Mouse (Mus musculus): ENCODE measurements around the gene Rxfp1. TPM values are rescaled to one million over a fixed set of nuclear protein-coding genes. Genes with fewer than 3 reads are reported as not detected.
A peak's percentile ranks its signal among the peaks of the same experiment; 100 is the strongest.

Gene Rxfp1
- total and polyA plus RNA-seq, 2 experiments from 2014 or later, result 0.58 to 1.8 TPM

DNA sequence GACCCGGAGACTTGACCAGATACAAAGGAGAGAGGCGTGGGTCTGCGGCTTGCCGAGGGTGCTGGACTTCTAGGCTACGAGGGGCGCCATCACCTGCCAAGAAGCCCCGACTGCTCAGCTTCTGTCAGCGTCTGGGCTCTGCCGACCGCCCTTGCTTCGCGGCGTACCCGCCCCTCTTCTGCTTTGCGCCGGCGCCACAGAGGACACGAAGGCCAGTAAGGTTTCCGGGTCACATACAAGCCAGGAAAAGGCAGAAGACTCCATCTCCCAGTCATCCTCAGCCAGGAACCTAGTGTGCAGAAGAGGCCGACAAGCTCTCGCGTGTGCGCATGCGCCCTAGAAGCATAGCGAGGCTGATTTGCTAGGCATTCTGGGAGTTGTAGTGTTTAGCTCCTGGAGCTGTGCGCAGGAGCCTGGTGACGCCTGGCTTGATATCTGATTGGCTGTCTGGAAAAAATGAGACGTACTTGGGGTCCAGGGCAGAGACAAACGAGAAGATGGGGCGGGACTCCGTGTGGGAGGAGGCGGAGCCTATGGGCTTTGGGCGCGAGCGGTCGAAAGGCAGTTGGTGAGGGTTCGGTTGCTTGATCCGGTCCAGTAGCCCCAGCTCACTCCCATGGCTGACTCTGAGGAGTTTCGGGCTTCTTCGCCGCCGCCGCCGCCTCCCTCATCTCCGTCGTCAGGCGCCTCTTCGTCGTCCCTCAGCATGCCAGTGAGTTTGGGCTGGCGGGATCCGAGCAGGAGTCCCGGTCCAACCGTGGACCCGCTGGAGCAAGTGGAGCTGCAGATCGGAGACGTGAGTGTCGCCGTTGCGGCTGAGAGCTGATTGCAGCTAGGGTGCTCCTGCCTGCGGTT is 108.9 kb downstream of the Rxfp1 start, which contains the start of gene 4930579G24Rik:
4930579G24Rik (plus strand) TSS at position 519 of the 855 bp plus-strand sequence.
- Histone ChIP-seq H3K27ac (ENCODE audit: low read depth, low read length) (peak within 1 kb of the TSS; percentile 76), H3K27me3 (ENCODE audit: insufficient read depth, low read length) (no peaks in the 10 kb centered on the region), H3K9ac (peak within 1 kb of the TSS; percentile 60), H3K4me1 (ENCODE audit: insufficient read depth) (0 out of 2 replicates have a peak, but pooled peaks cover 5% of the 10 kb centered on the region), H3K4me3 (ENCODE audit: low read depth, low read length) (peak within 1 kb of the TSS; percentile 75), H3K9me3 (ENCODE audit: low read length) (no peaks in the 10 kb centered on the region), H3K36me3 (ENCODE audit: insufficient read depth) (0 out of 2 replicates have a peak, but pooled peaks cover 7% of the 10 kb centered on the region), H3K4me2 (ENCODE audit: low read depth) (peak within 1 kb of the TSS; percentile 83)
- DNase-seq (peak; percentile 99), ATAC-seq (peak; percentile 98)
- peak; percentile 1; the same call in 1 of the 2 replicates for TF ChIP-seq CTCF (IDR thresholded peaks at IDR 0.05; ENCODE audit: low read depth)
- WGBS, result under 1% methylated on average over 60 of the region's 60 CpGs

DNA sequence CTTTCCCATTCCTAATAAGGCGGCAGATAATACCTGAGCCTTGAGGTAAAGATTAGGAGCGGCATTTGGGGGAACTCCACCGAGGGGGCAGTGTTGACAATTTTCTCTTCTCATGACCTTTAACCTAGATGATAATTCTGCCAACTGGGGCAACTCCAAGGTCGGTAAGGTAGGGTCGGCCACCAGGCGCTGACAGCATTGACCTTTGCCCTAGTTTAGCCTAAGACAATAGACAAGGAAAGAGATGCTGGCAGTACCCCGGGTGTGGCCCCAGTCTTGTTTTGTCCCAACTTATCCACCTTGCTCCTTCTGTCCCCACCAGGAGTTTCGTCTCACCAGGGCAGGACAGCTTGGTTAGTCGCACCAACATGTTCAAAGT is 109.5 kb downstream of the Rxfp1 start:
- H3K4me3 ChIP-seq (ENCODE audit: low read depth, low read length), result peak overlapping the region; percentile 75
- H3K4me2 ChIP-seq (ENCODE audit: low read depth), result peak overlapping the region; percentile 83
- H3K9me3 ChIP-seq (ENCODE audit: low read length), result no peaks in the 10 kb centered on the region
- WGBS, result under 1% methylated on average over 9 of the region's 9 CpGs
- 0 out of 2 replicates have a peak, but pooled peaks cover 7% of the 10 kb centered on the region for H3K36me3 ChIP-seq (ENCODE audit: insufficient read depth)
- peak overlapping the region; percentile 47; the same call in 1 of the 2 replicates for H3K27ac ChIP-seq (ENCODE audit: low read depth, low read length)
- TF ChIP-seq CTCF (IDR thresholded peaks at IDR 0.05; ENCODE audit: low read depth), result 0 out of 2 replicates have a peak, but pooled peaks have one; percentile 3
- no peaks in the 10 kb centered on the region for H3K27me3 ChIP-seq (ENCODE audit: insufficient read depth, low read length)
- ATAC-seq (no peak), DNase-seq (no peak)
- 0 out of 2 replicates have a peak, but pooled peaks cover 5% of the 10 kb centered on the region for H3K4me1 ChIP-seq (ENCODE audit: insufficient read depth)
- peak overlapping the region; percentile 57 for H3K9ac ChIP-seq

DNA sequence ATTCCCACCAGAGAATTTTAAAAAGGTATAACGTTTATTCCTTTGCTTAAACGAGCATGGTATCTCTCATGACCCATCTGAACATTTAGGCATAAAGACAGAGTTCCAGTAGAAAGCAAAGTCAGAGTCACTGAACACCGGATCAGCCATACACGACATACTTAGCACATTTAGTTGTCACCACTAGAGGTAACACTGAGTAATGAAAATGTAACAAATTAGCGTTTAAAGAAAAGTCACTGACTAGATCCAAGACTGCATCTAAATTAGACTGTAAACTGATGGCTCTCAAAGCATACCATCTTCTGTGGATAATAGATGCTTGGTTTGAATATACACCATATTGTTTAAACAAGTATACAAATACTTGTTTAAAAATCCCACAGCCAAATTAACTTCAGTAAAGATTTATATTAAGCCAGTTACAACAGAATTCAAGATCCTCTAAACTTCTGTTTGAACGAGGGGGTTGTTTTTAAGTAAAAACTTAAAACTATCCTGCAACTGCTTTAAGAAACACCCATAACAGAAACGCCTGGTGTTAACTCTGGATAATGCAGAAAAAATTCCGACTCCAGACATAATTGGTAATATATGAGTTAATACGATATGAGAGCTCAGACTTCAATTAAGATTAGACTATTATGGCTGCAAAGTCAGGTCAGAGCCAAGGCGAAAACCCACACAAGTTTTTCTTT is 110.0 kb downstream of the Rxfp1 start:
- no peak for ATAC-seq
- Histone ChIP-seq H3K9me3 (ENCODE audit: low read length) (no peaks in the 10 kb centered on the region), H3K9ac (peak overlapping the region; percentile 57), H3K27ac (ENCODE audit: low read depth, low read length) (no peak overlapping the region), H3K27me3 (ENCODE audit: insufficient read depth, low read length) (no peaks in the 10 kb centered on the region), H3K4me2 (ENCODE audit: low read depth) (peak overlapping the region; percentile 83), H3K36me3 (ENCODE audit: insufficient read depth) (0 out of 2 replicates have a peak, but pooled peaks cover 9% of the 10 kb centered on the region), H3K4me3 (ENCODE audit: low read depth, low read length) (peak overlapping the region; percentile 75), H3K4me1 (ENCODE audit: insufficient read depth) (0 out of 2 replicates have a peak, but pooled peaks cover 5% of the 10 kb centered on the region)
- 21% methylated on average over 10 of the region's 10 CpGs for WGBS
- DNase-seq, result peak; percentile 14
- peak; percentile 65 for TF ChIP-seq CTCF (IDR thresholded peaks at IDR 0.05; ENCODE audit: low read depth)

DNA sequence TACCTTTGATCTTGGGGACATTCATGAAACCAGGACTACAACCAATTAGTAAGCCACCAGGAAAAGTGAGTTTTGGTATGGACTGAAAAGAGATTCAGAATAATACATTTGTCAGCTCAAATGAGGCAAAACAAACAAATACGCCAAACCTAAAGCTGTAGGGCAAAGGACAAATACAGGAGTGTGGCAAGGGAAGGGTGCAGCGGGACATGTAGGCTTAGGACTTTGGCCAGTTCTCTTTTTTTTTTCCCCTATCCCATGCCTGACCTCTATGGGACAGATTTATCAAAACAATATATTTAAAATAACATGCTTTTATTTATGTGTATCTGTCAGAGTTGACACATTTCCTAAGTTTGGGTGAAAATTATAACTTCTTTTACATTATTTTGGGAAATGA is 127.8 kb downstream of the Rxfp1 start:
- Histone ChIP-seq H3K4me1 (ENCODE audit: insufficient read depth) (no peaks in the 10 kb centered on the region), H3K4me2 (ENCODE audit: low read depth) (no peak overlapping the region), H3K9me3 (ENCODE audit: low read length) (no peaks in the 10 kb centered on the region), H3K9ac (no peak overlapping the region), H3K36me3 (ENCODE audit: insufficient read depth) (peaks cover 45% of the 10 kb centered on the region), H3K27ac (ENCODE audit: low read depth, low read length) (no peak overlapping the region), H3K27me3 (ENCODE audit: insufficient read depth, low read length) (no peaks in the 10 kb centered on the region), H3K4me3 (ENCODE audit: low read depth, low read length) (no peak overlapping the region)
- DNase-seq, result no peak
- no peak for TF ChIP-seq CTCF (IDR thresholded peaks at IDR 0.05; ENCODE audit: low read depth)
- 91% methylated on average over 2 of the region's 2 CpGs for WGBS
- no peak for ATAC-seq

DNA sequence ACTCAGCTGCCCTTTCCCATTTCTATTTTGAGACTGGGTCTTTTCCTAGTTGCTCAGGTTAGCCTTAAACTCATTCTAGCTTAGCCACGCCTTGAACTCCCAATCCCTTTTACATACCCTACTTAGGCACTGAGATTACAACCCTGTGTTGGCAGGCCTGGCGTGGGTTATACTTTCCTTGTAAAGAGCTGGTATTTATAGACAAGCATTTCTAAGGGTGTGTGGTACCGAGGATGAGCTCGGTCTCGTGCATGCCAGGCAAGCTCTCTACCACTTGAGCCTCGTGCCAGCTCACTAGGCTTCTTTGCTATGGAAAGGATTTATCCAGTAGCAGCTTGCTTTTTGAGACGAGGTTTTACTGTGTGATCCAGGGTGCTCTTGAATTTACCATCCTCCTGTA is 142.2 kb downstream of the Rxfp1 start:
- DNase-seq, result no peak
- H3K27me3 ChIP-seq (ENCODE audit: insufficient read depth, low read length), result no peaks in the 10 kb centered on the region
- TF ChIP-seq CTCF (IDR thresholded peaks at IDR 0.05; ENCODE audit: low read depth), result no peak
- no peak overlapping the region for H3K9ac ChIP-seq
- 0 out of 2 replicates have a peak, but pooled peaks cover 3% of the 10 kb centered on the region for H3K4me1 ChIP-seq (ENCODE audit: insufficient read depth)
- no peaks in the 10 kb centered on the region for H3K9me3 ChIP-seq (ENCODE audit: low read length)
- WGBS, result 91% methylated on average over 7 of the region's 7 CpGs
- H3K4me3 ChIP-seq (ENCODE audit: low read depth, low read length), result no peak overlapping the region
- no peak for ATAC-seq
- no peak overlapping the region for H3K4me2 ChIP-seq (ENCODE audit: low read depth)
- peaks cover 48% of the 10 kb centered on the region for H3K36me3 ChIP-seq (ENCODE audit: insufficient read depth)
- no peak overlapping the region for H3K27ac ChIP-seq (ENCODE audit: low read depth, low read length)

DNA sequence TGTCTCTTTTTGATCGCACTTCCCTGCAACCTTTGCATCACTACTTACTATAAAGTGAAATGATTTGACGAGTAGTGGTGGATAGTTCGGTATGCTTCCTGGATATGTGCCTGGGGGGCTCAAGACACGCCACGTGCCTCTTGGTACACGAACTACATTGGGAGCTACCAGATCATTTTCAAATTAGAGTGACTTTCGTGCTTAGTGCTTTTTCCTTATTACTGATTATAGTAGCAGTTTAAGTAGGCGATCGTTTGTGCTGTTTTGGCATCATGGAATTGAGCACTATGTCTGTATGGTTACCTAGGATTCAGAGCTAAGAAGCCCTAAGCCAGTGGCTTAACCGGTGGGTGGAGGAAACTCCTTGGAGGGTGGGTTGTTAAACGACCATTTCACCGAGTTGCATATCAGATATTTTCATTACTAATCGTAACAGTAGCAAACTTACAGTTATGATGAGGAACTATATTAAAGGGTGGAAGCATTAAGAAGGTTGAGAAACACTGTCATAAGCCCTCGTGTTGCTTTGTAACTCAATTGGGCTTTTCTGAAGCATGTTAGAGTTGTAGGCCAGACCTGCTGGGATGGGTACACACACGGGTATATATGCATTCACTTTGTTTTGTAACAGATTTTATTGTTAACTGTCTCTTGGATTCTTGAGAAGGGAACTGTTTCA is 145.7 kb downstream of the Rxfp1 start:
- no peak for TF ChIP-seq CTCF (IDR thresholded peaks at IDR 0.05; ENCODE audit: low read depth)
- H3K27me3 ChIP-seq (ENCODE audit: insufficient read depth, low read length), result no peaks in the 10 kb centered on the region
- no peak; the same call in 1 of the 2 replicates for ATAC-seq

More for the DNA sequence above, 145.7 kb downstream of the Rxfp1 start:
- peaks cover 25% of the 10 kb centered on the region for H3K36me3 ChIP-seq (ENCODE audit: insufficient read depth)
- peak overlapping the region; percentile 57 for H3K4me2 ChIP-seq (ENCODE audit: low read depth)
- no peak for DNase-seq
- peak overlapping the region; percentile 78; the same call in 1 of the 2 replicates for H3K27ac ChIP-seq (ENCODE audit: low read depth, low read length)
- 0 out of 2 replicates have a peak, but pooled peaks cover 3% of the 10 kb centered on the region for H3K4me1 ChIP-seq (ENCODE audit: insufficient read depth)
- no peaks in the 10 kb centered on the region for H3K9me3 ChIP-seq (ENCODE audit: low read length)
- peak overlapping the region; percentile 64 for H3K4me3 ChIP-seq (ENCODE audit: low read depth, low read length)
- H3K9ac ChIP-seq, result peak overlapping the region; percentile 75
- 4% methylated on average over 15 of the region's 15 CpGs for WGBS

Other genes with a start within 250 kb of the Rxfp1 start
- 31.2 and 37.7 TPM in 2 replicates for gene Fnip2, start 170.1 kb downstream of the Rxfp1 start, total RNA-seq (2014; rRNA removed)
- gene Fnip2, start 170.1 kb downstream of the Rxfp1 start, polyA plus RNA-seq (2015; fragmentation: Nextera tagmentation; extraction: Ambion mirVana), result 3.1 and 5.1 TPM in 2 replicates
- 90.5 and 106 TPM in 2 replicates for gene Ppid, start 146.5 kb downstream of the Rxfp1 start, total RNA-seq (2014; rRNA removed)
- 132 and 135 TPM in 2 replicates for gene Ppid, start 146.5 kb downstream of the Rxfp1 start, polyA plus RNA-seq (2015; fragmentation: Nextera tagmentation; extraction: Ambion mirVana)
- 4.1 and 4.2 TPM in 2 replicates for gene 4930579G24Rik, start 108.8 kb downstream of the Rxfp1 start, total RNA-seq (2014; rRNA removed)
- gene 4930579G24Rik, start 108.8 kb downstream of the Rxfp1 start, polyA plus RNA-seq (2015; fragmentation: Nextera tagmentation; extraction: Ambion mirVana), result 3.9 and 4.5 TPM in 2 replicates
- gene Etfdh, start 108.4 kb downstream of the Rxfp1 start, total RNA-seq (2014; rRNA removed), result 28.5 and 29.5 TPM in 2 replicates
- 36.4 and 38.9 TPM in 2 replicates for gene Etfdh, start 108.4 kb downstream of the Rxfp1 start, polyA plus RNA-seq (2015; fragmentation: Nextera tagmentation; extraction: Ambion mirVana)
- gene Tmem144, start 114.9 kb upstream of the Rxfp1 start, total RNA-seq (2014; rRNA removed), result 1.00 and 1.2 TPM in 2 replicates
- 1.4 and 2.6 TPM in 2 replicates for gene Tmem144, start 114.9 kb upstream of the Rxfp1 start, polyA plus RNA-seq (2015; fragmentation: Nextera tagmentation; extraction: Ambion mirVana)
- gene Fam198b, start 146.7 kb upstream of the Rxfp1 start, total RNA-seq (2014; rRNA removed), result 1.3 and 2.1 TPM in 2 replicates
- gene Fam198b, start 146.7 kb upstream of the Rxfp1 start, polyA plus RNA-seq (2015; fragmentation: Nextera tagmentation; extraction: Ambion mirVana), result 0.87 and 1.1 TPM in 2 replicates

All from forebrain, postnatal 0 days (tissue).